Mouse (Mus musculus) hindbrain, embryonic 12.5 days (tissue): ENCODE data around the gene Gatc. TPM values are rescaled to one million over a fixed set of nuclear protein-coding genes. Genes with fewer than 3 reads are reported as not detected.
"Not testable (repeated sequence)": the region's sequence is repeated elsewhere in the genome, so short reads cannot be mapped to it uniquely, and the experiment has no call there.

Experiments used
- ATAC-seq: fragments of 200-750 bp; cut with Nextera tagmentation; 2 replicates; pipeline ENCODE4 v1.8.0; 2017; ENCODE audit warnings: moderate TSS enrichment; ENCODE audit not compliant: low FRiP score
- H3K27ac ChIP-seq: fragments of 300-500 bp; sonication (generic); 2 replicates; pipeline ENCODE4 v1.5.1; 2016; ENCODE audit warnings: mild to moderate bottlenecking
- H3K27me3 ChIP-seq: fragments of 300-500 bp; sonication (generic); 2 replicates; pipeline ENCODE4 v1.6.1; 2016; ENCODE audit warnings: mild to moderate bottlenecking
- H3K36me3 ChIP-seq: fragments of 300-500 bp; sonication (generic); 2 replicates; pipeline ENCODE4 v1.6.1; 2016; ENCODE audit warnings: mild to moderate bottlenecking
- H3K4me1 ChIP-seq: fragments of 300-500 bp; sonication (generic); 2 replicates; pipeline ENCODE4 v1.6.1; 2016
- H3K4me2 ChIP-seq: fragments of 300-500 bp; sonication (generic); replicated peaks from 2 replicates; pipeline ENCODE4 v1.6.1; 2016; ENCODE audit warnings: mild to moderate bottlenecking
- H3K4me3 ChIP-seq: fragments of 300-500 bp; sonication (generic); 2 replicates; pipeline ENCODE4 v1.5.1; 2016; ENCODE audit warnings: mild to moderate bottlenecking
- H3K9ac ChIP-seq: fragments of 300-500 bp; sonication (generic); 2 replicates; pipeline ENCODE4 v1.6.1; 2016; ENCODE audit warnings: mild to moderate bottlenecking, moderate library complexity
- H3K9me3 ChIP-seq: fragments of 300-500 bp; sonication (generic); replicated peaks from 2 replicates; pipeline ENCODE4 v1.6.1; 2016; ENCODE audit warnings: mild to moderate bottlenecking
- WGBS: fragments of 180-500 bp; shearing (Covaris S2); methylation state at CpG from one replicate; pipeline ENCODE4 v1.1.7; 2016; 5-methylcytosine and 5-hydroxymethylcytosine counted together
- polyA plus RNA-seq: library from polyadenylated mRNA; unstranded; fragments of >200 nt; fragmentation: Nextera tagmentation; extraction: Ambion mirVana; gene quantifications from 2 replicates; pipeline ENCODE4 v1.2.1, GENCODE M21; 2016

Gatc gene
- 31.6 and 38.6 TPM in 2 replicates for polyA plus RNA-seq

DNA sequence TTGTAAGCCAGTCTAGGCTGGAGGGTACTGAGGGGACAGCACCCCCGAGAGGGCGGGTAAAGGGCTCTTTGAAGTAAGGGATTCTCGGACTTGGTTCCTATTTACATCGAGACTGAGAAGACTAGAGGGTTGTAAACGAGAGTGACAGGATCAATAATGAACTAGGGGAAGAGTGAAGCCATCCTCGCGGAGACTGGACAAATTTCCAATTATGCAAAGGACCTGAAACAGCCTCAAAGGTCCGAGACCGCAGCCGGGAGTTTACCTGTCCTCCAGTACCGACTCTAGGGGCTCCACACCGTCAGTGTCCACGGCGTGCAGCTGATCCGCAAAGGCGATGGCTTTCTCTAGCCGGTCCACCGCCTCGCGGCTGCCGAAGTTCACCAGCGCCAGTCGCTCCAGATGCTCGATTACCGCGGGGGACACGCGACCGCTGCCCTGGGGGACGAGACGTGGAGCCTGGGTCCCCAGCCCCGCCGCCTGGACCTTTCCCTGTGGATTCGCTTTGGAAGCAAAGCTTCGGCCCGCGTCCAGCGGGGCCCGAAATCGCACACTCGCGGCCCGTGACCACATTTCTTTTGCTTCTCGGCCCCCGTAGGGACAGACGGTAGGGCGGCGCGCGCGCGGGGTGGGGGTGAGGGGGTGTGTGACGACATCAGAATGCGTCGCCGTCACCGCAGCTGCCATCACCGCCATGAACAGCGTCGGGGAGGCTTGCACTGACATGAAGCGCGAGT is at the start of gene Gatc, which contains the start of gene Triap1:
Gene Gatc (minus strand): TSS at position 602 of the 737 bp plus-strand sequence.
Gene Triap1 (plus strand): TSS at position 649 of the 737 bp plus-strand sequence.
- H3K9me3 ChIP-seq, result no peaks in the 10 kb centered on the region
- H3K4me1 ChIP-seq, result peaks cover 16% of the 10 kb centered on the region
- H3K36me3 ChIP-seq, result peaks cover 48% of the 10 kb centered on the region
- H3K4me3 ChIP-seq, result peak within 1 kb of the TSS; percentile 87
- H3K27me3 ChIP-seq, result no peaks in the 10 kb centered on the region
- peak within 1 kb of the TSS; percentile 88 for H3K9ac ChIP-seq
- WGBS, result under 1% methylated on average over 62 of the region's 62 CpGs
- H3K27ac ChIP-seq, result peak within 1 kb of the TSS; percentile 87
- ATAC-seq, result peak; percentile 90
- peak within 1 kb of the TSS; percentile 76 for H3K4me2 ChIP-seq

GRCm38 (mm10) chr5:115378882-115379281 is 37.9 kb upstream of the Gatc start:
- H3K4me1 ChIP-seq, H3K9me3 ChIP-seq, ATAC-seq, H3K36me3 ChIP-seq, H3K27me3 ChIP-seq, H3K4me3 ChIP-seq, H3K9ac ChIP-seq, H3K4me2 ChIP-seq, H3K27ac ChIP-seq: not testable (repeated sequence)
- WGBS, result 89% methylated on average over 2 of the region's 2 CpGs

DNA sequence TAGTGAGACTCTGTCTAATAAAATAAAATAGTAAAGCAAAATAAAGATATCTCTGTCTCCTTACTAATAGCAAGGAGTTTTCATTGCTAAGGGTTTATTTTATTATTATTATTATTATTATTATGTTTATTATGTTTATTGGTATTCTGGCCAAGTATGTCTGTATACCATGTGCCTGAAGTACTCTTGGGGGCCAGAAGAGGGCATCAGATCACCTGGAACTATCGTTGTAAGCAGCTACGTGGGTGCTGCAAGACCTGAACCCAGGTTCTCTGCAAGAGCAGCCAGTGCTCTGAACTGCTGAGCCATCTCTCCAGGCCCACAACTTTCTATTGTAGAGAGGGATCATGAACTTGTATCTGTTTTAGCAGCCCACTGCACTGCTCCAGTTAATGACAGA is 34.5 kb upstream of the Gatc start:
- Histone ChIP-seq H3K36me3 (no peaks in the 10 kb centered on the region), H3K27ac (no peak overlapping the region), H3K9ac (no peak overlapping the region), H3K4me3 (no peak overlapping the region), H3K27me3 (no peaks in the 10 kb centered on the region), H3K4me1 (peaks cover 12% of the 10 kb centered on the region), H3K9me3 (no peaks in the 10 kb centered on the region), H3K4me2 (no peak overlapping the region)
- no peak for ATAC-seq
- WGBS, result 87% methylated on average over 2 of the region's 2 CpGs

GRCm38 (mm10) chr5:115374204-115374820 is 33.3 kb upstream of the Gatc start:
- Histone ChIP-seq H3K4me1 (peaks cover 12% of the 10 kb centered on the region), H3K9ac (peak overlapping the region; percentile 54; the same call in 1 of the 2 replicates), H3K4me2 (peak overlapping the region; percentile 56), H3K27me3 (no peaks in the 10 kb centered on the region), H3K27ac (peak overlapping the region; percentile 82), H3K9me3 (no peaks in the 10 kb centered on the region), H3K4me3 (peak overlapping the region; percentile 29), H3K36me3 (no peaks in the 10 kb centered on the region)
- WGBS, result 10% methylated on average over 11 of the region's 11 CpGs
- no peak for ATAC-seq

DNA sequence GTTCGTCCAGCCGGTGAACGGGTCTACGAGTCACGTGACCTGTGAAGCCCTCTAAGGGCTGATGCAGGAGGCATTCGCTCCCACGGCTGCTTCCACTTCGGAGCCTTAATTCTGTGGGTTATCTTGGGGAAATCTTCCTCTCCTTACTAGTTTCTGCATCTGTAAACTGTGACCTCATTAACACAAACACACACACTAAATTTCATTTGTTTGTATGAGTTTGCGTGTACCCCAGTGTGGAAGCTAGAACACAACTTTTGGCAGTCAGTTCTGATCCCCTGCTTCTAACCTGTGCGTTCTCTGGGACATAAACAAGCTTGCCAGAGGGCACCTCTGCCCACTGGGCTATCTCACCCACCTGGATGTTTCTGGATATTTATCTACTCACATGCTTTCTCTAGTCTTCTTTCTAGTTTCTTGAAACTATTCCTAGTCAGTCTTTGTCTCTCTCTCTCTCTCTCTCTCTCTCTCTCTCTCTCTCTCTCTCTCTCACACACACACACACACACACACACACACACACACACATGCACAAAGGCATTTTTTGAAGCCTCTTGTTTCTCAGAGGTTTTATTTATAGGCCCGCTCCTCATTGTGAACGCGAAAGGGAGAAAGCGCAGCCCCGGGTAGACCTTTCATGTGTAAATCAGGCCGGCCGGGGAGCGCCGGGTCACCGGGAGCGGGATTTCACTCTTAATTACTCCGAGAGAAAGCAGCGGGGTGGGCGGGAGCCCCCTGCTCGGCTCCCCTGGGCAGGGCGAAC is 32.6 kb upstream of the Gatc start:
- H3K4me2 ChIP-seq, result peak overlapping the region; percentile 56
- peak overlapping the region; percentile 29 for H3K4me3 ChIP-seq
- peak overlapping the region; percentile 54; the same call in 1 of the 2 replicates for H3K9ac ChIP-seq
- peak; percentile 90 for ATAC-seq
- H3K9me3 ChIP-seq, result no peaks in the 10 kb centered on the region
- no peaks in the 10 kb centered on the region for H3K27me3 ChIP-seq
- WGBS, result 9% methylated on average over 26 of the region's 26 CpGs
- H3K36me3 ChIP-seq, result no peaks in the 10 kb centered on the region
- peaks cover 12% of the 10 kb centered on the region for H3K4me1 ChIP-seq
- peak overlapping the region; percentile 82 for H3K27ac ChIP-seq

- WGBS, result 36% methylated on average over 9 of the region's 9 CpGs
- Histone ChIP-seq H3K4me2 (no peak overlapping the region), H3K4me3 (no peak overlapping the region), H3K4me1 (peaks cover 12% of the 10 kb centered on the region), H3K9ac (no peak overlapping the region), H3K27ac (peak overlapping the region; percentile 52), H3K27me3 (no peaks in the 10 kb centered on the region), H3K36me3 (no peaks in the 10 kb centered on the region), H3K9me3 (no peaks in the 10 kb centered on the region)
- no peak for ATAC-seq
Observed at GRCm38 (mm10) chr5:115371736-115372135, 30.8 kb upstream of the Gatc start.

GRCm38 (mm10) chr5:115364782-115365181 is 23.8 kb upstream of the Gatc start:
- no peak for ATAC-seq
- H3K9ac ChIP-seq, result no peak overlapping the region
- no peak overlapping the region for H3K27ac ChIP-seq
- H3K36me3 ChIP-seq, result no peaks in the 10 kb centered on the region
- H3K27me3 ChIP-seq, result no peaks in the 10 kb centered on the region
- no peaks in the 10 kb centered on the region for H3K9me3 ChIP-seq
- no peak overlapping the region for H3K4me2 ChIP-seq
- peaks cover 9% of the 10 kb centered on the region; the same call in 1 of the 2 replicates for H3K4me1 ChIP-seq
- 90% methylated on average over 4 of the region's 4 CpGs for WGBS
- H3K4me3 ChIP-seq, result no peak overlapping the region

GRCm38 (mm10) chr5:115362819-115363714 is 22.1 kb upstream of the Gatc start:
- 10% methylated on average over 19 of the region's 19 CpGs for WGBS

GRCm38 (mm10) chr5:115362216-115362615 is 21.2 kb upstream of the Gatc start:
- no peak overlapping the region for H3K4me2 ChIP-seq
- peak overlapping the region; percentile 2; the same call in 1 of the 2 replicates for H3K9ac ChIP-seq
- WGBS, result 26% methylated on average over 7 of the region's 7 CpGs
- no peaks in the 10 kb centered on the region for H3K36me3 ChIP-seq
- no peak overlapping the region; the same call in 1 of the 2 replicates for H3K27ac ChIP-seq
- no peak overlapping the region for H3K4me3 ChIP-seq
- peaks cover 9% of the 10 kb centered on the region; the same call in 1 of the 2 replicates for H3K4me1 ChIP-seq
- ATAC-seq, result no peak
- H3K9me3 ChIP-seq, result no peaks in the 10 kb centered on the region
- H3K27me3 ChIP-seq, result no peaks in the 10 kb centered on the region

More at GRCm38 (mm10) chr5:115362819-115363714, 22.1 kb upstream of the Gatc start:
- no peak overlapping the region for H3K4me2 ChIP-seq
- no peaks in the 10 kb centered on the region for H3K36me3 ChIP-seq
- peak overlapping the region; percentile 66 for H3K27ac ChIP-seq
- H3K4me1 ChIP-seq, result peaks cover 9% of the 10 kb centered on the region; the same call in 1 of the 2 replicates
- H3K9me3 ChIP-seq, result no peaks in the 10 kb centered on the region
- H3K9ac ChIP-seq, result no peak overlapping the region; the same call in 1 of the 2 replicates
- no peak for ATAC-seq
- no peak overlapping the region for H3K4me3 ChIP-seq
- H3K27me3 ChIP-seq, result no peaks in the 10 kb centered on the region

GRCm38 (mm10) chr5:115359851-115360372 is 18.9 kb upstream of the Gatc start:
- Histone ChIP-seq H3K4me1 (peaks cover 9% of the 10 kb centered on the region; the same call in 1 of the 2 replicates), H3K27ac (no peak overlapping the region), H3K9me3 (no peaks in the 10 kb centered on the region), H3K27me3 (no peaks in the 10 kb centered on the region), H3K4me3 (no peak overlapping the region), H3K9ac (no peak overlapping the region), H3K36me3 (no peaks in the 10 kb centered on the region), H3K4me2 (no peak overlapping the region)
- 60% methylated on average over 5 of the region's 5 CpGs for WGBS
- no peak for ATAC-seq

DNA sequence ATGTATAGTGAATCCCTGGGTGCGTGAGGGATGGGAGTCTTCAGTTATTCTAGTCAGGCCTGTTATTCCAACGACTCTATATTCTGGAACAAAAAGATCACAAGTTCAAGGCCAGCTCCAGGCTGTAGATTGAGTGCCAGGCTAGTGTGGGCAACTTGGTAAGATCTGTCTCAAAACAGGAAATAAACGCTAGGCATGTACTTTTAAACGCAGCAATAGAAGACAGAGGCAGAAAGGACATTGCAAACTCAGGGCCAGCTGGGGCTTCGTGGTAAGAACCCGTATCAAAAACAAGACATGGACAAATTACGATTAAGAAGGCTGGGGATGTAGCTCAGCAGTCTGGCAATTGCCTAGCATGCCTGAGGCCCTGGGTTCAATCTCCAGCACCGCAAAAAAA is 18.5 kb upstream of the Gatc start:
- Histone ChIP-seq H3K4me1 (peaks cover 9% of the 10 kb centered on the region; the same call in 1 of the 2 replicates), H3K27ac (no peak overlapping the region), H3K27me3 (no peaks in the 10 kb centered on the region), H3K4me3 (no peak overlapping the region), H3K36me3 (no peaks in the 10 kb centered on the region), H3K4me2 (no peak overlapping the region), H3K9ac (no peak overlapping the region), H3K9me3 (no peaks in the 10 kb centered on the region)
- ATAC-seq, result no peak
- 86% methylated on average over 8 of the region's 8 CpGs for WGBS
